Mouse (Mus musculus): ENCODE measurements around the gene Lyz1.
A peak's percentile ranks its signal among the peaks of the same experiment; 100 is the strongest.
"Not testable (repeated sequence)": the region's sequence is repeated elsewhere in the genome, so short reads cannot be mapped to it uniquely, and the experiment has no call there.

The Lyz1 gene

DNA sequence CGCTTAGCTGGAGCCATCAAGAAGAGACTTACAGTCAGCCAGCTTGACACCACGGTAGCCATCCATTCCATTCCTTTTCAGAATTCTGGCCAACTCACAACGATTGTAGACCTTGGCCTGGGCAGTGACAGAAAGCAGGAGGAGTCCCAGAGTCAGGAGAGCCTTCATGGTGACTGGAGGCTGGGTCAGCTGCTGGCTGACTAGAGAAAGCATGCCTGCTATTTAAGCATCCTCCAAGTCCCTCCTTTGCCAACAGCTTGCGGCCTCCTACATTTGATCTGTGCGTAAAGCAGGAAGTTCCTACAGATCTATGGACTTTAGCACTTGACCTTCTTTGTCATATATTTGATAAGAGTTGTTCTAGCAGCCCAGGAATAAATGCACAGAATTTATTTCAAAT is at the start of gene Lyz1:
Gene Lyz1 (minus strand): TSS at position 198 of the 400 bp plus-strand sequence.
- no peak for DNase-seq

DNA sequence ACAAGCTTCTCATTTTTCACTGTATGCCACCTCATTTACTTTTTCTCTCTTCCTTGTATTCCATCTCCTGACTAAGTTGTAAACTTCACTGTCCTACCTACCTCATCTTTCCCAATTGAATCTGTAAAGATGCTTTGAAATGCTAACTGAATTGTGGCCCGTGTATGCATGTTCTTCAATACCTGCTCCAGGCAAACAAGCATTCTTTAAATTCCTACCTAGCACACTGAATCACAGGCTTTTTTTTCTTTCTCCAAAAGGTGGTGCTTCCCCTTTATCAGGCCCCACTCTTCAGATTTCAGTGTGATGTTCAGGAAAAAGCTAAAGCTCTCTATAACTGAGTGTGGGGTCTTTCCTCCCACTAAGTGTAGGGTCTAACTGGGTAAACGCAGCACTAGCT is 49.7 kb upstream of the Lyz1 start:
- no peak for DNase-seq

DNA sequence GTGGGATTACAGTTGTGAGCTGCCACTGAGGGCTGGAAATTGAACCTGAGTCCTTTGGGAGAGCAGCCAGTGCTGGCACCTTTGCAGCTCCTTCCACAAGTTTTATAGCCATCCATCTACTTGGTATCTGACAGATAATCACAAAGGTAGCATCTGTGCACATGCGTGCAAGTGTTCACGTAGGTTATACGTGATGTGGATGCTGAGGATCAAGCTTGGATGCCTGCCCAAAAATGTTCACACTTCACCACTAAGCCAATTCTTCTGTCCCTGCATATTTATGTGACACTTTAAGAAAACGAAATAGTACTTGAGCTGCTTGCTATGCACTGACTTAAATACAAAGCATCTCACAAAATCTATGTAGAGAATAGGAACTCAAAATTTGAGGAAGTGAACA is 48.4 kb upstream of the Lyz1 start:
- no peak for DNase-seq

DNA sequence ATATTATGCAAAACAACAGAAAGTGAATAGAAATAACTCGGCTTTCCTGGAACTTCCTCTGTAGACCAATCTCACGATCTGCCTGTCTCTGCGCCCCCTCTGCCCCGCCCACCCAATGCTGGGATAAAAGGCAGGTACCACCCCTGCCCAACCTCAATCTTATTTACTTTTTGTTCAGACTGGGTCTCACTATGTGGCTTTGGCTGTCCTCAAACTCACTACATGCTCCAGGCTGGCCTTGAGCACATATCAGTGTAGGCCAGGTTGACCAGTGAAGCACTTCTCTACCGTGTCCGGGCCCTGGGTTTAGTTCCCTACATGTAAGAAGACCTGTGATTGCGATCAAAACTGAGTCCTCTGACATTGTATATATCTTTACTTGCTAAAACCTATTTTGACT is 46.6 kb upstream of the Lyz1 start:
- DNase-seq, result no peak

DNA sequence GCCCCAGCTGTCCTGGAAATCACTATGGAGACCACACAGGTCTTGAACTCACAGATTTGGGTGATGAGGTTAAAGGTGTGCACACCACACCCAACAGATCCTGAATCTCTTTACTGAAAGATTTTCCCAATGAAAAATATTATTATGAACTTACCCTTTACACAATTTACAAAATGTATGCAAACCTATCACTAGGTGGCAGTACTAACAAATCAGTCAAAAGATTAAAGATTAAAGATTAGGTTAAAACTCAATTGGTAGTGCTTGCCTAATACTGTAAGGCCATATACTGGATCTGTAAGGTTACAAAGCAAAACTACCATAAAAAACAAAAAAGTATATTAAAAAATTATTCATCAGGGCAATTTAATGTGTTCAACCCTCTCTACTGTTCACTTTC is 45.3 kb upstream of the Lyz1 start:
- DNase-seq, result no peak

DNA sequence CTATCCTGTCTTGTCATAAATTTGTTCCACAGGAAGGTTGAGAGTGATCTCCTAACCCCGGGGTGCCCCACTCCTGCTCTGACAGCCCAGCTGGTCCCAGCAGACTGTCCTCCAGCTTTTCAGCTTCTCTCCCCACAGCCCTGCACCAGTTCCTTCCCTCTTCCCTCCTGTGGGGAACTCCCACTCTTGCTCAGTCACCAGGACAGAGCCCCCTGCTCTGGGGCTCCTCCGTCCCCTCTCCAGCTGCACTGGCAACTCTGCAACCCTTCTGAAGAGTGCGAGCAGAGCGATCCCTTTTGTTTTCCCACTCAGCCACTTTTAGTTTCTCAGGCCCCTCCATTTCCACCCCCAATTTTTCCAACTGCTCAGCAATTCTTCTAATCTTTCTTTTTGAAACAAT is 43.0 kb upstream of the Lyz1 start:
- DNase-seq, result no peak

DNA sequence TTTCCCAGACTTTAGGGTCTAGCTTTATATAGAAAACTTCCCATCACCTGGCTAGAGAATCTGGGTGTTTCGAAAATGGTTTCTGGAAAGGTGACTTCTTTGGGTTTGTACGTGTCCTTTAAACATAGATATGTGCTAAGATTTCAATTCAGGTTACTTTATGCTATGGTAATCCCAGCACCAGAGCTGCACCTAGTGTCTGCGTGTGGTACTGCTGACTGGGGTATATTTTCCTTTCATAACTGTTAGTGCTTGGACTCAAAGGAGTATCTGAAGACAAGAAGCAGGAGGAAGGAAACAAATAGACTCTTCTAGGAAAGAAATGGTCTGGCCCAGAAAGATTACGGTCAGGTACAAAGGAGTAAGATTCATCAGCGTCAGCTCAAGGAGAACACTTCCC is 37.9 kb upstream of the Lyz1 start:
- no peak for DNase-seq

DNA sequence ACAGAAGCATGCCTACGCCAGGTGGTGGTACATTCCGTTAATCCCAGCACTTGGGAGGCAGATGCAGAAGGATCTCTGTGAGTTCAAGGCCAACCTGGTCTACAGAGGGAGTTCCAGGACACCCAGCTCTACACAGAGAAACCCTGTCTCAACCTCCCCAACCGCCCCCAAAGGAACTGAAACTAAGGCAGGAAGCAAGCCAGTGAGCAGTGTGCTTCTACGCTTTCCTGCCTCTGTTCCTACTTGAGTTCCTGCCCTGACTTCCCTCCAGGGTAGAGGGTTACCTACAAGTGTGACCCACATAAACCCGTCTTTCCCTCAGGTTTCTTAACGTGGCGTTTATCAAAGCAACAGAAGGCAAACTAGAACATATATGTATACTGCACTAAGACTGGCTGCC is 31.1 kb upstream of the Lyz1 start:
- no peak for DNase-seq

DNA sequence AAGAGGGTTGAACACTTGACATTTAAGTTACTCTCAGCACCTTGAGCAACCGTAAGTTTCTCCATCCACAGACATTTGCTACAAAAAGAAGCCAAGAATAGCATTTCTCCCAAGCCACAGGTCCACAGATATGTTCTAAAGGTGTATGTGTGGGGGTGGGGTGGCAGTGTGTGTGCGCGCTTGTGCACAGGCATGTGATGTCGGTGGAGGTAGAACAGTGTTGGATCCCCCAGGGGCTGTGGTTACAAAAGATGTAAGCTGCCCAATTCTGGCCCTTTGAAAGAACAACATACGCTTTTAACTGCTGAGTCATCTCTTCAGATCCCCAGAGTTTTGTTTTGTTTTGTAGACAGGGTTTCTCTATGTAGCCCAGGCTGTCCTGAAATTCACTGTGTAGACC is 30.0 kb upstream of the Lyz1 start:
- no peak for DNase-seq

DNA sequence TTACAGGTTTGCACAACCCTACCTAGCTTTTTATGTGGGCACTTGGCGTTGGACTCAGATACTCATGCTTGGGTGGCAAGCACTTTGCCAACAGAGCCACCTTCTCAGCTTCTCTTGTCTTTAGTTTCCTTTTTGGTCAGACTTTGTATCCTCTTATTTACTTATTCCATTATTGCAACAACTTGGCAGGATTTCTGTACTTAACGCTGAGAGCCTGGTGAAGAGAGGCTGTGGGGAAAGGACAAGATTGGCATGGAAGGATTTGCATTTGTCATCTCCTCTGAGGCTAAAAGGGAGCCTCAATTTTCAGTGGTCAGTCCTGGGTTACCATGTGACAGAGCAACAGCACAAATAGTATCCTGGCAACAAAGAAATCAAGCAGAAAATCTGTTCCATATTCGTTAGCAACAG is 27.9 kb upstream of the Lyz1 start:
- DNase-seq, result peak; percentile 10

DNA sequence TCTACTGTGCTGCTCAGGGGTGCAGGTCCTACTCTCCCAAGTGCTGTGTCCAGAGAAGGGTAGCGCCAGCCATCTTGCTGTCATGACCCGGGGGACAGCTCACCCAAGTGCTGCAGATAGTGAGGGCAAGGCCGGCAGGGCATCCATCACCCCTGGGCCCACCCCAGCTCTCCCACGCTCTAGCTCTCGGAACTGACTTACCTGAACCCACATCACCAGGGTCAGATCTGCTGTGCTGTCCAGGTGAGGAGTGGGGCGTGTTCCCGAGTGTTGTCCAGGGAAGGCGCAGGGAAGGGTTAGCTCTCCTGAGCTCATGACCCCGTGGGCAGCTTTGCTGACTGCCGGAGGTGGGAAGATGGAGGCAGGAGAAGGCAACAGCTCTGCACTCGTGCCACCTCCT is 23.7 kb upstream of the Lyz1 start:
- DNase-seq, result no peak

DNA sequence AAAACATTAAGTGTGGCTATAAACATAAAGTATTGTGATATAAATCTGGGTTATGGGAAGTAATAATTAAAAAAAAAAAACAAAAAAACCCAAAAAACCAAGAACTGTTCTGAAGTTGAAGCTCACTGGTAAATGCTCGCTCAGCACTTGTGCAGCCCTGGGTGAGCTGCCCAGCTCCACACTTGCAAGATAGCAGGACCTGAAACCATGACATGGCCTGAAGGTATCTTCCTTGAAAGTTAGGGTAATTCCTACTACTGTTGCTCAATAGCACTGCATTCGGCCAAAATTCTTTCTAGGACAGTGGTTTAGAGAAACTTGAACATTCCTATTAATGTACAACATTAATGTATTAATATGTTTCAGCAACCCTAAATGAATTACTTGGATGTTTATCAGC is 20.5 kb upstream of the Lyz1 start:
- DNase-seq, result no peak

DNA sequence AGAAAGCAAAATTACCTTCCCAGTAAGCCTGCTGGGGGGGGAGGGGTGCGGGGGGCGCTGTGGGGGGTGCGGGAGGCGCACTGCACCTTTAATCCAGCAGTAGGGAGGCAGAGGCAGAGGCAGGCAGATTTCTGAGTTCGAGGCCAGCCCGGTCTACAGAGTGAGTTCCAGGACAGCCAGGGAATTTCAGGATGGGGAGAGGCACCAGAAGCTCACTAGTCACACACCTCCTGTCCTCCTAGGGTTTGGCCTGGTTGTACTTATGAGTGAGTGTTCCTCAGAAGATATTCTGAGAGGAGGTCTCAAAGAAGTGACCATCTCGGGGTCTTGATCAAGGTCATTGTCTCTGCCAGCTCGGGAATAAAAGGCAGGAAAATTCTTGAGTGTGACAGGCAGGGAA is 19.5 kb upstream of the Lyz1 start:
- DNase-seq, result no peak

DNA sequence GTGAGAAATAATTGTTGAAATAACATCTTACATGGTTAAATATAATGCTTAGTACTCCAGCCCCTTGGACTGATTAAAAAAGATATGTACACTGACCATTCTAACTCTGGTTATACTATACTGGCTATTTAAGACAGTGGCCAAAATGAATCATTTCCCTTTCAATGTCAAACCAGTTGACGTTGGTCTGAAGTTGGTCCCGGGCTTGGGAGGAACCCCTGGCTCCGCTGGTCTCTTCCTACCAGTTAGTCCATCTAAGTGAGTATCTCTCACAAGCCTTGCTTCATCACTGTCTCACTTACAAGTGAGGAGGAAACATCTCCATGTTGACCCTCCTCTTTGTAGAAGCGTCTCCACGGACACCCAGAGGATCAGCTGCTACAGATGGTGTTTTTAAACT is 11.7 kb upstream of the Lyz1 start:
- DNase-seq, result no peak

DNA sequence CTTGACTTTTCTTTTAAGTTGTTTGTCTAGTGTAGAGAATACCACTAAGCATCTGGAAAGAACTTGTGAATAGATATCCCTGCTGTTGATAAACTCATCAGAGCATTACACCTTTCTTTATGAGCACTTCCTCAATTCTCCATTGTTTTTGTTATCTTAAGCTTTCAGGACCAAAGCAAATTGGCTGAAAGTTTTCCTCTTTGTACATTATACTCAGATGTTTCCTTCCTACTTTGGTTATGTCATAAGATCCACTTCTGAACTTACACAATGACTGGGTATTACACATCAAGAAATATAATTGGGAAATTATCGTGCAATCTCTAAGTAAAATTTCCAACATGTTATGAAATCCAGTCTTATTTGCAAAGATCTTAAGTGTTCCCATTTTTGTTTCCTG is 9.0 kb upstream of the Lyz1 start:
- no peak for DNase-seq

DNA sequence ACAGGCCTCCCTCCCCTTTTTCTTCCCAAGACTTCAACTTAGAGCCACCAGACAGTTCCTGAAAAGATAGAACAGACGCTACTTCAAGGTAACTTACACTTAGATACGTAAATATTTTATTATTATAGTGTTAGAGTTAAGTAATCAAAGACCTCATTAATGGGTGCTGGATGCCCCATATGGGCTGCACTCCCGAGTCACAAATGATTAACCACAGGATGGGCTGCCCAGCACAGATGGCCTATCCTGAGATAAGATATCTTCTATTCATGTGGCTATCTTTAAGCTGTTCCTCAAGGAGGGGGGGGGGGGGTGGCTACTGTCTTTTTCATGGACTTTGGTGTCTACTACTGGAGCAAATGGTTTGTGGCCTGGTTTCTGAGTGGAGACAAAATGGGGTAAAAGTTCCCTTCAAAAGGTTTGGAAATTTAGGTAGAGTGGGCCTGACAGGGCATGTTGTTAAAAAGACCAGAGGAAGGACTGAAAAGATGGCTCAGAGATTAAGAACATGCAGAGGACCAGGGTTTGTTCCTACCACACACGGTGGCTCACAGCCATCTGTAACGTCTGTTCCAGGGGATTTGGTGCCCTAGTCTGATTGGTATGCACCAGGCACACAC is 7.3 kb upstream of the Lyz1 start:
- no peak for DNase-seq

DNA sequence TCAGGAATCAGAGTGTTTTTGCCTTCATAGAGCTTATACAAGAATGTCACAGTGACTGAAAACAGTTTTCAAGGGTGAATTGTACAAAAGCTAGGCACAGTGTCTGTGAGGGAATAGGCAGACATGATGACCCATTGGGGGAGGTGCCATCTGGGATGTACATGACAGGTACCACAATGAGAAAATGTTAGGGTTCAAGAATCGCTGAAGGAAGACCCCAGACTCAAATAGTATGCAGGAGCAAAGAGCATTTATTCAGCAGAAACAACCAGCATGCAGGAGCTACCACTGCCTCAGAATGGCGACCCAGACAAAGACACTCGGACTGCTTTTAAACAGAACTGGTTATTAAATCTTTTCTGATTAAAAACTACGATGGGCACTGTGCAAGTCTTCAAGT is 6.4 kb upstream of the Lyz1 start:
- DNase-seq, result no peak

DNA sequence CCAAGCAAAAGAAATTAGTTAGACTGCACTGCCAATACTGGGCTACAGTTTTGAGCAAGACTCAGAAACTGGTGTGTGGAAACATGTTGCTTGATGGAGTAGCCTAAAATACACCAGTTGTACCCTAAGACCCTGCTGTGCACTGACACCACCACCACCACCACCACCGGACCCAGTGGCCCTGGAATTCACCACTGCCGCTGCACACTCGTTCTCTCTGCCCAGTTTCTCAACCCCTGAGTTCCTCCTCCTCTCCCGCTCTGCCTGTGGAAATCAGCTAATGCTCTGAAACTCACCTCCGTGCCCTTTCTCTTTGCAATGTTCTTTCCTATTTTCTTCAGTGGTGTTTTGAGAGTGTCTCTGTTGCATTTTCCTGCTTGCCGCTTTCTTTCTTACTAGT is 5.7 kb upstream of the Lyz1 start:
- DNase-seq, result no peak

DNA sequence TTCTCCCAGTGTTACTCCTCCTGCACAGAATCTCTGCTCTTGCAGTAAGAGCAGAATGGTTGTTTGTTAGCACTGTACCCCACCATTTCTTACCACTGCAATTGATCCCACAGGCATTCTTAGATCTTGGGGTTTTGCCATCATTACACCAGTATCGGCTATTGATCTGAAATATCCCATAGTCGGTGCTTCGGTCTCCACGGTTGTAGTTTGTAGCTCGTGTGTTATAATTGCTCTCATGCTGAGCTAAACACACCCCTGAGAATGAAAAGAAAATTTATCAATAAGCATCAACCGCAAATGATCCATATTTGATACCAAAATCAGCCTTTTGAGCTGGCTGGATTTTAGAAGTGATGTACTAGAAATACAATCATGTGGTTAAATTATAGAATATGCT is 1.7 kb downstream of the Lyz1 start:
- DNase-seq, result not testable (repeated sequence)

DNA sequence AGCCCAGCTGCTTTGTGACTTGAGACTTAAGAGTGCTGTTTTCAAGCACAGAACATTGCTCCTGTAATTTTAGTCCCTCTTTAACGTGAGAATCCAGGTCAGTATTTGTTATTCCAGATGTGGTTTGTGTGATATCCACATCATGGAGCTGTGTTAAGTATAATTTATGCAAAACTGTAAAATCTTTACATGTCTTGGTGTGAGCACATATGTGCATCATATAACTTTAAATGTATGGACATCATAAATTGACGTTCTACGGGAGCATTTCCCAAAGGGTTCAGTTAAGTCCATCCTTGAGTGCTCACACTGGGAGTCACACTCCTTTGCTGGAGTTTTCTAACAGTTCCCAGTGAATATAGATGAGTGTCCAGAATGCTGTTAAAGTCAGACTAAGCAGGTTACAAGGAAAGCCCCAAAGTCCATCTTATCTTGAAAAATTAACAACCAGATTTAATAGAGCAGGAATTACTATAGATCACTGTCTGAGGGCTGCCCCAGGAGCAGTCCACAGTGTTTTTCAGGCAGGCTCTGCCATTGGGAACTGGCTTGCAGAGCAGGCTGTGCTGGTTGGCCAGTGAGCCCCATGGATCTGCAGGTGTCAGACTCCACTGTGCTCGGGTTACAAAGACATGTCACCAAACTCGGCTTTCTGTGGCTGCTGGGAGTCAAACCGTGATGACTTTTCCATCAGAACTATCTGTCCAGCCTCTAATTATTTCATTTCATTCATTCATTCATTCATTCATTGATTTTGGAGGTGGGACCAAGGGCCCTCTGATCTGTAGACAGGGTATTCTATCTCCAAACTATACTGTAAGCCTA is 2.4 kb downstream of the Lyz1 start:
- DNase-seq, result no peak

DNA sequence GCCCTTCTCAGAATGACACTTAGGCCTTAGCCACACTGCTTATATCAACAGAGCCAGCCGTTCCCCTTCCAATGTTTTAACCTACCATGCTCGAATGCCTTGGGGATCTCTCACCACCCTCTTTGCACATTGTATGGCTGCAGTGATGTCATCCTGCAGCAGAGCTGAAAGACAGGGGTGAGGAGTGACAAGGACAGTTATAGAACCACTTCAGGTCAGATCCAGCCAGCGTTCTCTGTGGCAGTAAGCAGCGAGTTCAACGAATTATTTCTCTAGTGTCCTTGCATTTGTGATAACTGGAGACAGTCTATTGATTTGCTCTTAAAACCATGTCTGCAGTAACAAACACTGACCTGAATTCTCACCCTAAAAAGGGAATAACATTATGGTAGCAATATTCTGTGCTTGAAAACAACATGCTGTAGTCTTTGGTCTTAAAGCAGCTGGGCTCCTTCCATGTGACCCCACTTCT is 3.6 kb downstream of the Lyz1 start:
- DNase-seq, result not testable (repeated sequence)

DNA sequence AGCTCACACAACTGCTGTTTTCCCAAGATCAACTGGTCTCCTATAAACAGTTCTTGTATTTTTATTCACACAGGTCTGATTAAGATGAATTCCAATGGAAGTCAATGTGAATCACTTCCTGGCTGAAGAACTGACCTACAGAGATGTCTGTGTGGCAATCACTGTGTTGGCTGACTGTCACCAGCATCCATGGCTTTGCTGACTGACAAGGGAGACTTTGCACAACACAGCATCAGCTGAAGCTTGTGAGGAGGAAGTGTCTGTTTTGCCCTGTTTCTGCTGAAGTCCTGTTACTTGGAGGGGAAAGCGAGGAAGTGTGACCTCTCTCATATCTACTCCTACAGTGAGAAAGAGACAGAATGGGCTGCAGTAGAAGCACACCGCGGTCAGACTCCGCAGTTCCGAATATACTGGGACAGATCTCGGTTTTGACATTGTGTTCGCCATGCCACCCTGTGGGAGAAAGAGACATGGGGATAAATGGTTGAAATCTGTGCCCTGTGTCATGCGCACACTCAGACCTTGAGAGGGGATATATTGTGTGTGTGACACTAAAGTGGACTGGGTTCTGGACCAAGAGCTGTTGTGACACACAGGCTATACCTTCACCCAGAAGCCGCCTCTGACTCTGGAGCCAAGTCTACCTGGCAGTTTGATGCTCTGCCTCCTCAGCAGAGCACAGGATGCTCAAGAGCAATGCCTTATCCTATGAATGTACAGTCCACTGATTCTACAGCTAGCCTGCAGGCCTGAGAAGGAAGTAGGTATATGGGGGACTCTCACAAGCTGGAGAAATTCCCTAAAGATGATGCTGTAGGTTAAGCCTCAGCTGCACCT is 4.3 kb downstream of the Lyz1 start:
- DNase-seq, result no peak

DNA sequence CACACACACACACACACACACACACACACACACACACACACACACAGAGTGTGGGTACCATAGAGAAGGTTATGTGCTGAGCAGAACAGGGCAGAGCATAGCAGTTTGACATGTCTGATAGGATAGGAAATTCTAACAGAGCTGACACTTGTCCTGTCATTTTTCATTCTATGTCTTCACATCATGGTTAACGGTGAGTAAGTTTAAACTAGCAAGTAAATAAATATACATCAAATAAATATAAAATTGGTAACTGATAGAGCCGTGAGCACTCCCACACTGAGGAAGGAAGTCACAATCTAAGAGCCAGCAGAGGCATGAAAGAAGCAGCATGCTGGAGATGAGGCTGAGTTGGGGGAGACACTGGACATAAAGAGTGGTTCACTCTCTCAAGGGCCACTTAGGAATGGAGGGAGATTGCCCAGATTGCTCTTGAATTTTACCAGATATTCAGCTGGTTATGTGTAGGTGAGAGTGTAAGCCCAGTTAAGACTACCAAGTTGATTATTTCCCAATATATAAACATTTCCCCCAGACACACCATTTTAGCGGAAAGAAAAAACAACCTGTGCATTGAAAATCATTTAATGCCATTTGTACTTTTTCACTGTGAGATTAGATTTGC is 5.3 kb downstream of the Lyz1 start:
- no peak for DNase-seq
